Mouse (Mus musculus): Measurements from ENCODE around the gene Camsap3. TPM values are rescaled to one million over a fixed set of nuclear protein-coding genes. Genes with fewer than 3 reads are reported as not detected.

The Camsap3 gene
- 6.6 and 7.2 TPM in 2 replicates for polyA plus RNA-seq (2015; fragmentation: Nextera tagmentation; extraction: Ambion mirVana)

GRCm38 (mm10) chr8:3586993-3587390 is at the start of gene Camsap3:
TSS of gene Camsap3 (plus strand) at chr8:3587293.
- H3K9ac ChIP-seq = peak within 1 kb of the TSS; percentile 77
- H3K36me3 ChIP-seq = no peaks in the 10 kb centered on the region
- 6% methylated on average over 7 of the region's 7 CpGs for WGBS
- ATAC-seq (ENCODE audit: low FRiP score, low read depth) = peak; percentile 11; the same call in 1 of the 2 replicates
- peaks cover 4% of the 10 kb centered on the region for H3K4me1 ChIP-seq
- H3K27me3 ChIP-seq = peaks cover 7% of the 10 kb centered on the region; the same call in 1 of the 2 replicates
- peak within 1 kb of the TSS; percentile 64 for H3K27ac ChIP-seq
- H3K9me3 ChIP-seq = no peaks in the 10 kb centered on the region
- H3K4me2 ChIP-seq (replicated peaks) = peak within 1 kb of the TSS; percentile 96
- peak within 1 kb of the TSS; percentile 70 for H3K4me3 ChIP-seq

GRCm38 (mm10) chr8:3537666-3538065 is 49.4 kb upstream of the Camsap3 start:
- no peak overlapping the region for H3K4me2 ChIP-seq (replicated peaks)
- WGBS = 94% methylated on average over 26 of the region's 26 CpGs
- no peaks in the 10 kb centered on the region for H3K9me3 ChIP-seq

GRCm38 (mm10) chr8:3539146-3539545 is 47.9 kb upstream of the Camsap3 start:
- Histone ChIP-seq H3K27me3 (no peaks in the 10 kb centered on the region), H3K27ac (no peak overlapping the region), H3K4me2 (replicated peaks) (no peak overlapping the region), H3K9ac (no peak overlapping the region), H3K4me3 (no peak overlapping the region), H3K9me3 (no peaks in the 10 kb centered on the region), H3K36me3 (peaks cover 93% of the 10 kb centered on the region), H3K4me1 (no peaks in the 10 kb centered on the region)
- WGBS = 80% methylated on average over 7 of the region's 7 CpGs
- no peak for ATAC-seq (ENCODE audit: low FRiP score, low read depth)

More at GRCm38 (mm10) chr8:3537666-3538065, 49.4 kb upstream of the Camsap3 start:
- Histone ChIP-seq H3K36me3 (peaks cover 90% of the 10 kb centered on the region), H3K9ac (no peak overlapping the region), H3K4me1 (no peaks in the 10 kb centered on the region), H3K27me3 (no peaks in the 10 kb centered on the region), H3K27ac (no peak overlapping the region), H3K4me3 (no peak overlapping the region)
- ATAC-seq (ENCODE audit: low FRiP score, low read depth) = 0 out of 2 replicates have a peak, but pooled peaks have one; percentile 5

- Histone ChIP-seq H3K36me3 (peaks cover 99% of the 10 kb centered on the region), H3K27ac (no peak overlapping the region), H3K27me3 (no peaks in the 10 kb centered on the region), H3K9ac (no peak overlapping the region), H3K4me1 (no peaks in the 10 kb centered on the region), H3K4me2 (replicated peaks) (no peak overlapping the region), H3K9me3 (no peaks in the 10 kb centered on the region), H3K4me3 (no peak overlapping the region)
- 91% methylated on average over 4 of the region's 4 CpGs for WGBS
- ATAC-seq (ENCODE audit: low FRiP score, low read depth) = no peak
These were observed 47.0 kb upstream of the Camsap3 start for GRCm38 (mm10) chr8:3540076-3540475.

GRCm38 (mm10) chr8:3546511-3546910 is 40.6 kb upstream of the Camsap3 start:
- H3K4me2 ChIP-seq (replicated peaks) = no peak overlapping the region
- WGBS = 85% methylated on average over 2 of the region's 2 CpGs
- H3K4me1 ChIP-seq = no peaks in the 10 kb centered on the region
- peaks cover 49% of the 10 kb centered on the region for H3K36me3 ChIP-seq
- H3K27ac ChIP-seq = no peak overlapping the region
- H3K4me3 ChIP-seq = no peak overlapping the region
- no peak overlapping the region for H3K9ac ChIP-seq
- no peaks in the 10 kb centered on the region for H3K9me3 ChIP-seq
- ATAC-seq (ENCODE audit: low FRiP score, low read depth) = no peak
- no peaks in the 10 kb centered on the region for H3K27me3 ChIP-seq

GRCm38 (mm10) chr8:3552240-3552639 is 34.9 kb upstream of the Camsap3 start:
- 85% methylated on average over 1 of the region's 1 CpGs for WGBS
- Histone ChIP-seq H3K27me3 (no peaks in the 10 kb centered on the region), H3K4me3 (no peak overlapping the region), H3K9me3 (no peaks in the 10 kb centered on the region), H3K9ac (no peak overlapping the region), H3K36me3 (no peaks in the 10 kb centered on the region), H3K27ac (no peak overlapping the region), H3K4me2 (replicated peaks) (no peak overlapping the region), H3K4me1 (no peaks in the 10 kb centered on the region)
- no peak for ATAC-seq (ENCODE audit: low FRiP score, low read depth)

GRCm38 (mm10) chr8:3556114-3556513 is 31.0 kb upstream of the Camsap3 start:
- Histone ChIP-seq H3K27ac (no peak overlapping the region), H3K9ac (no peak overlapping the region), H3K36me3 (no peaks in the 10 kb centered on the region), H3K4me3 (no peak overlapping the region), H3K27me3 (no peaks in the 10 kb centered on the region), H3K4me2 (replicated peaks) (no peak overlapping the region), H3K9me3 (no peaks in the 10 kb centered on the region), H3K4me1 (no peaks in the 10 kb centered on the region)
- ATAC-seq (ENCODE audit: low FRiP score, low read depth) = peak; percentile 91
- WGBS = 58% methylated on average over 4 of the region's 4 CpGs

GRCm38 (mm10) chr8:3567641-3568371 is 19.3 kb upstream of the Camsap3 start, which contains the start of gene C330021F23Rik:
TSS of gene C330021F23Rik (plus strand) at chr8:3567990.
- H3K9me3 ChIP-seq = no peaks in the 10 kb centered on the region
- peak within 1 kb of the TSS; percentile 40 for H3K4me2 ChIP-seq (replicated peaks)
- ATAC-seq (ENCODE audit: low FRiP score, low read depth) = 0 out of 2 replicates have a peak, but pooled peaks have one; percentile 36
- no peaks in the 10 kb centered on the region for H3K4me1 ChIP-seq
- no peak within 1 kb of the TSS for H3K9ac ChIP-seq
- H3K4me3 ChIP-seq = no peak within 1 kb of the TSS
- 4% methylated on average over 12 of the region's 12 CpGs for WGBS
- H3K27me3 ChIP-seq = no peaks in the 10 kb centered on the region
- no peaks in the 10 kb centered on the region for H3K36me3 ChIP-seq
- no peak within 1 kb of the TSS for H3K27ac ChIP-seq

- H3K36me3 ChIP-seq = no peaks in the 10 kb centered on the region
- H3K4me2 ChIP-seq (replicated peaks) = peak overlapping the region; percentile 40; the same call in 1 of the 2 replicates
- no peaks in the 10 kb centered on the region for H3K4me1 ChIP-seq
- H3K9ac ChIP-seq = no peak overlapping the region
- H3K27me3 ChIP-seq = no peaks in the 10 kb centered on the region
- H3K4me3 ChIP-seq = no peak overlapping the region
- WGBS = 16% methylated on average over 7 of the region's 7 CpGs
- H3K9me3 ChIP-seq = no peaks in the 10 kb centered on the region
- no peak overlapping the region for H3K27ac ChIP-seq
- no peak for ATAC-seq (ENCODE audit: low FRiP score, low read depth)
These were observed 18.7 kb upstream of the Camsap3 start for GRCm38 (mm10) chr8:3568378-3568777.

- Histone ChIP-seq H3K36me3 (no peaks in the 10 kb centered on the region), H3K27ac (no peak overlapping the region), H3K9ac (no peak overlapping the region), H3K4me2 (replicated peaks) (no peak overlapping the region), H3K9me3 (no peaks in the 10 kb centered on the region), H3K4me3 (no peak overlapping the region), H3K27me3 (no peaks in the 10 kb centered on the region), H3K4me1 (no peaks in the 10 kb centered on the region)
- ATAC-seq (ENCODE audit: low FRiP score, low read depth) = no peak
- 89% methylated on average over 5 of the region's 5 CpGs for WGBS
These were observed 17.3 kb upstream of the Camsap3 start for GRCm38 (mm10) chr8:3569784-3570183.

GRCm38 (mm10) chr8:3574546-3574945 is 12.5 kb upstream of the Camsap3 start:
- H3K9ac ChIP-seq = no peak overlapping the region
- no peak overlapping the region for H3K27ac ChIP-seq
- peaks cover 6% of the 10 kb centered on the region for H3K4me1 ChIP-seq
- H3K27me3 ChIP-seq = no peaks in the 10 kb centered on the region
- ATAC-seq (ENCODE audit: low FRiP score, low read depth) = no peak
- no peak overlapping the region for H3K4me2 ChIP-seq (replicated peaks)
- H3K36me3 ChIP-seq = no peaks in the 10 kb centered on the region
- WGBS = 91% methylated on average over 3 of the region's 3 CpGs
- no peaks in the 10 kb centered on the region for H3K9me3 ChIP-seq
- no peak overlapping the region for H3K4me3 ChIP-seq

GRCm38 (mm10) chr8:3576211-3576960 is 10.7 kb upstream of the Camsap3 start:
- Histone ChIP-seq H3K27me3 (no peaks in the 10 kb centered on the region), H3K9me3 (no peaks in the 10 kb centered on the region), H3K4me2 (replicated peaks) (no peak overlapping the region), H3K4me1 (peaks cover 11% of the 10 kb centered on the region), H3K36me3 (no peaks in the 10 kb centered on the region), H3K27ac (no peak overlapping the region), H3K9ac (no peak overlapping the region), H3K4me3 (no peak overlapping the region)
- no peak for ATAC-seq (ENCODE audit: low FRiP score, low read depth)
- WGBS = 65% methylated on average over 15 of the region's 15 CpGs

Data from limb, embryonic 13.5 days (tissue).